Mouse (Mus musculus): Measurements from ENCODE around the gene Stfa1. TPM values are rescaled to one million over a fixed set of nuclear protein-coding genes. Genes with fewer than 3 reads are reported as not detected.
"Not testable (repeated sequence)": the region's sequence is repeated elsewhere in the genome, so short reads cannot be mapped to it uniquely, and the experiment has no call there.

Gene Stfa1
- polyA plus RNA-seq (2015; fragmentation: Nextera tagmentation; extraction: Ambion mirVana): 3.6 and 4.0 TPM in 2 replicates

DNA sequence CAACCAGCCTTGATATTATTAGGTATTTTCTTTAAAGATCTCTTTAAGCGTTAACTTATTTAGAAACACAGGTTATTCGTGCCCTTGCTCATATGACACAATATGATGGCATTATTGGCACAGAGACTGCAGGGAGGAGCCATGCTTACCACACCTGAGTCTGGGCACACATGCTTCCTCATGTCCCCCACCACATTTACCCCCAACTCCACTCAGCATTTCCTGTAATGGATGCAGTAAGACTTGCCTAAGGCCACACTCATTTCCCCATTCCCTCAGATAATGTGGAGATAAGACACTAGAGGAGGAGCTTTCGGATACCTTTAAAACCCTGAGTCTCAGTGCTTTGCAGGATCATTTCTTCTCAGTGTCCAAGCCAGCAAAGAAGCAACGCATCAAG is at the start of gene Stfa1:
Gene Stfa1 (plus strand): TSS at position 156 of the 400 bp plus-strand sequence.
- H3K27ac ChIP-seq (ENCODE audit: low read length); H3K9me3 ChIP-seq (replicated peaks; ENCODE audit: control insufficient read depth, low read length); H3K4me2 ChIP-seq (ENCODE audit: low read depth, low read length); H3K4me1 ChIP-seq (ENCODE audit: control insufficient read depth, insufficient read depth, low read length); H3K36me3 ChIP-seq (ENCODE audit: control insufficient read depth, insufficient read depth); H3K4me3 ChIP-seq (ENCODE audit: low read length); H3K9ac ChIP-seq (ENCODE audit: low read length); H3K27me3 ChIP-seq (ENCODE audit: control insufficient read depth, insufficient read depth, low read length); ATAC-seq (replicated peaks; ENCODE audit: extremely low read depth, insufficient read depth, low FRiP score): not testable (repeated sequence)
- WGBS: 83% methylated on average over 4 of the region's 4 CpGs

GRCm38 (mm10) chr16:36260585-36260984 is 16.2 kb upstream of the Stfa1 start:
- not testable (repeated sequence) for ATAC-seq (replicated peaks; ENCODE audit: extremely low read depth, insufficient read depth, low FRiP score)

GRCm38 (mm10) chr16:36289140-36289539 is 12.4 kb downstream of the Stfa1 start:
- Histone ChIP-seq H3K9me3 (replicated peaks; ENCODE audit: control insufficient read depth, low read length) (no peaks in the 10 kb centered on the region), H3K36me3 (ENCODE audit: control insufficient read depth, insufficient read depth) (no peaks in the 10 kb centered on the region), H3K4me3 (ENCODE audit: low read length) (no peak overlapping the region), H3K27me3 (ENCODE audit: control insufficient read depth, insufficient read depth, low read length) (no peaks in the 10 kb centered on the region), H3K9ac (ENCODE audit: low read length) (no peak overlapping the region), H3K4me1 (ENCODE audit: control insufficient read depth, insufficient read depth, low read length) (no peaks in the 10 kb centered on the region), H3K27ac (ENCODE audit: low read length) (no peak overlapping the region), H3K4me2 (ENCODE audit: low read depth, low read length) (no peak overlapping the region)
- ATAC-seq (replicated peaks; ENCODE audit: extremely low read depth, insufficient read depth, low FRiP score): no peak
- WGBS: 76% methylated on average over 4 of the region's 4 CpGs

More at GRCm38 (mm10) chr16:36260585-36260984, 16.2 kb upstream of the Stfa1 start:
- not testable (repeated sequence) for H3K4me1 ChIP-seq (ENCODE audit: control insufficient read depth, insufficient read depth, low read length); H3K9ac ChIP-seq (ENCODE audit: low read length); H3K27ac ChIP-seq (ENCODE audit: low read length); H3K36me3 ChIP-seq (ENCODE audit: control insufficient read depth, insufficient read depth); H3K27me3 ChIP-seq (ENCODE audit: control insufficient read depth, insufficient read depth, low read length); H3K4me2 ChIP-seq (ENCODE audit: low read depth, low read length); H3K4me3 ChIP-seq (ENCODE audit: low read length); H3K9me3 ChIP-seq (replicated peaks; ENCODE audit: control insufficient read depth, low read length)

- 60% methylated on average over 4 of the region's 4 CpGs for WGBS
- no peaks in the 10 kb centered on the region for H3K27me3 ChIP-seq (ENCODE audit: control insufficient read depth, insufficient read depth, low read length)
- H3K4me2 ChIP-seq (ENCODE audit: low read depth, low read length): no peak overlapping the region
- H3K36me3 ChIP-seq (ENCODE audit: control insufficient read depth, insufficient read depth): no peaks in the 10 kb centered on the region
- no peak for ATAC-seq (replicated peaks; ENCODE audit: extremely low read depth, insufficient read depth, low FRiP score)
- H3K9ac ChIP-seq (ENCODE audit: low read length): no peak overlapping the region
- no peak overlapping the region for H3K4me3 ChIP-seq (ENCODE audit: low read length)
- no peak overlapping the region for H3K27ac ChIP-seq (ENCODE audit: low read length)
- H3K9me3 ChIP-seq (replicated peaks; ENCODE audit: control insufficient read depth, low read length): no peaks in the 10 kb centered on the region
- no peaks in the 10 kb centered on the region for H3K4me1 ChIP-seq (ENCODE audit: control insufficient read depth, insufficient read depth, low read length)
These were observed 30.9 kb downstream of the Stfa1 start for GRCm38 (mm10) chr16:36307631-36308030.

- not testable (repeated sequence) for H3K27me3 ChIP-seq (ENCODE audit: control insufficient read depth, insufficient read depth, low read length); H3K27ac ChIP-seq (ENCODE audit: low read length); H3K9me3 ChIP-seq (replicated peaks; ENCODE audit: control insufficient read depth, low read length); H3K9ac ChIP-seq (ENCODE audit: low read length); H3K4me3 ChIP-seq (ENCODE audit: low read length); H3K4me2 ChIP-seq (ENCODE audit: low read depth, low read length); H3K36me3 ChIP-seq (ENCODE audit: control insufficient read depth, insufficient read depth); H3K4me1 ChIP-seq (ENCODE audit: control insufficient read depth, insufficient read depth, low read length); ATAC-seq (replicated peaks; ENCODE audit: extremely low read depth, insufficient read depth, low FRiP score)
- WGBS: 81% methylated on average over 6 of the region's 6 CpGs
These were observed 39.4 kb downstream of the Stfa1 start for GRCm38 (mm10) chr16:36316111-36316510.

- H3K27ac ChIP-seq (ENCODE audit: low read length): no peak overlapping the region
- H3K36me3 ChIP-seq (ENCODE audit: control insufficient read depth, insufficient read depth): no peaks in the 10 kb centered on the region
- H3K4me2 ChIP-seq (ENCODE audit: low read depth, low read length): no peak overlapping the region
- H3K4me3 ChIP-seq (ENCODE audit: low read length): no peak overlapping the region
- no peaks in the 10 kb centered on the region for H3K9me3 ChIP-seq (replicated peaks; ENCODE audit: control insufficient read depth, low read length)
- ATAC-seq (replicated peaks; ENCODE audit: extremely low read depth, insufficient read depth, low FRiP score): no peak
- H3K4me1 ChIP-seq (ENCODE audit: control insufficient read depth, insufficient read depth, low read length): no peaks in the 10 kb centered on the region
- no peak overlapping the region for H3K9ac ChIP-seq (ENCODE audit: low read length)
- no peaks in the 10 kb centered on the region for H3K27me3 ChIP-seq (ENCODE audit: control insufficient read depth, insufficient read depth, low read length)
These were observed 42.5 kb downstream of the Stfa1 start for GRCm38 (mm10) chr16:36319286-36319685.

- Histone ChIP-seq H3K4me3 (ENCODE audit: low read length) (no peak within 1 kb of the TSS), H3K27me3 (ENCODE audit: control insufficient read depth, insufficient read depth, low read length) (no peaks in the 10 kb centered on the region), H3K36me3 (ENCODE audit: control insufficient read depth, insufficient read depth) (no peaks in the 10 kb centered on the region), H3K9me3 (replicated peaks; ENCODE audit: control insufficient read depth, low read length) (no peaks in the 10 kb centered on the region), H3K27ac (ENCODE audit: low read length) (no peak within 1 kb of the TSS), H3K9ac (ENCODE audit: low read length) (no peak within 1 kb of the TSS), H3K4me2 (ENCODE audit: low read depth, low read length) (no peak within 1 kb of the TSS), H3K4me1 (ENCODE audit: control insufficient read depth, insufficient read depth, low read length) (no peaks in the 10 kb centered on the region)
- WGBS: 67% methylated on average over 3 of the region's 3 CpGs
- ATAC-seq (replicated peaks; ENCODE audit: extremely low read depth, insufficient read depth, low FRiP score): no peak
These were observed 57.5 kb downstream of the Stfa1 start, which contains the start of gene BC117090 for GRCm38 (mm10) chr16:36334232-36334631. TSS of gene BC117090 (minus strand) at chr16:36334332.

Other genes with a start within 250 kb of the Stfa1 start
- 6.5 and 6.9 TPM in 2 replicates for gene Wdr5b, start 235.8 kb upstream of the Stfa1 start, polyA plus RNA-seq (2015; fragmentation: Nextera tagmentation; extraction: Ambion mirVana)
- 952 and 987 TPM in 2 replicates for gene Fam162a, start 205.4 kb upstream of the Stfa1 start, polyA plus RNA-seq (2015; fragmentation: Nextera tagmentation; extraction: Ambion mirVana)
- 82.2 and 98.9 TPM in 2 replicates for gene Ccdc58, start 205.3 kb upstream of the Stfa1 start, polyA plus RNA-seq (2015; fragmentation: Nextera tagmentation; extraction: Ambion mirVana)
- 0.05 TPM in 1 of 2 replicates, not detected in the other for gene Csta1, start 145.7 kb upstream of the Stfa1 start, polyA plus RNA-seq (2015; fragmentation: Nextera tagmentation; extraction: Ambion mirVana)
- gene Stfa2l1, start 120.1 kb upstream of the Stfa1 start, polyA plus RNA-seq (2015; fragmentation: Nextera tagmentation; extraction: Ambion mirVana): 0.42 and 0.93 TPM in 2 replicates
- gene Gm5483, start 92.7 kb upstream of the Stfa1 start, polyA plus RNA-seq (2015; fragmentation: Nextera tagmentation; extraction: Ambion mirVana): 2.0 and 2.6 TPM in 2 replicates
- not detected in 2 replicates for gene Gm5416, start 66.5 kb upstream of the Stfa1 start, polyA plus RNA-seq (2015; fragmentation: Nextera tagmentation; extraction: Ambion mirVana)
- 1.2 TPM in 1 of 2 replicates, not detected in the other for gene 2010005H15Rik, start 55.5 kb upstream of the Stfa1 start, polyA plus RNA-seq (2015; fragmentation: Nextera tagmentation; extraction: Ambion mirVana)
- gene BC117090, start 57.4 kb downstream of the Stfa1 start, polyA plus RNA-seq (2015; fragmentation: Nextera tagmentation; extraction: Ambion mirVana): not detected in 2 replicates
- 3.1 and 3.4 TPM in 2 replicates for gene BC100530, start 90.8 kb downstream of the Stfa1 start, polyA plus RNA-seq (2015; fragmentation: Nextera tagmentation; extraction: Ambion mirVana)
- gene Stfa2, start 131.5 kb downstream of the Stfa1 start, polyA plus RNA-seq (2015; fragmentation: Nextera tagmentation; extraction: Ambion mirVana): 0.49 and 0.56 TPM in 2 replicates
- gene Stfa3, start 178.4 kb downstream of the Stfa1 start, polyA plus RNA-seq (2015; fragmentation: Nextera tagmentation; extraction: Ambion mirVana): 0.57 and 1.4 TPM in 2 replicates

Data from heart, embryonic 16.5 days (tissue).